Mouse (Mus musculus) ES-E14 (cell line): Measurements from ENCODE around the gene Cnot2. TPM values are rescaled to one million over a fixed set of nuclear protein-coding genes. Genes with fewer than 3 reads are reported as not detected.
A peak's percentile ranks its signal among the peaks of the same experiment; 100 is the strongest.

Experiments used
- DNase-seq: peaks from one replicate; pipeline ENCODE4 v3.0.0-alpha.2; 2013; ENCODE audit warnings: low read depth, low spot score
- H3K27ac ChIP-seq: 2 replicates; pipeline ENCODE4 v1.5.1; 2012; ENCODE audit warnings: low read depth, mild to moderate bottlenecking, low read length, moderate library complexity, mixed read lengths; ENCODE audit not compliant: poor library complexity, insufficient read depth, severe bottlenecking
- H3K36me3 ChIP-seq: 2 replicates; pipeline ENCODE4 v1.6.1; 2012; ENCODE audit warnings: mild to moderate bottlenecking, low read length, moderate library complexity, mixed read lengths; ENCODE audit not compliant: control insufficient read depth, poor library complexity, insufficient read depth, severe bottlenecking
- H3K4me1 ChIP-seq, 2 experiments: fragments of 150-350 bp in 1 of 2; sonication (generic) in 1 of 2; 2 replicates each; pipeline ENCODE4 v1.6.1; 2012; ENCODE audit warnings: low read length in 2 of 2, mild to moderate bottlenecking in 1 of 2, mixed read lengths in 1 of 2; ENCODE audit not compliant: control insufficient read depth in 2 of 2, insufficient read depth in 2 of 2, poor library complexity in 1 of 2
- H3K4me3 ChIP-seq, 2 experiments: fragments of 150-350 bp in 1 of 2; sonication (generic) in 1 of 2; 2 replicates each; pipeline ENCODE4 v1.5.1; 2012; ENCODE audit warnings: low read length in 2 of 2, low read depth in 1 of 2, mild to moderate bottlenecking in 1 of 2, mixed read lengths in 1 of 2; ENCODE audit not compliant: insufficient read depth in 1 of 2, poor library complexity in 1 of 2, severe bottlenecking in 1 of 2
- H3K9ac ChIP-seq: 2 replicates; pipeline ENCODE4 v1.6.1; 2012; ENCODE audit warnings: low read depth, mild to moderate bottlenecking, low read length, mixed read lengths; ENCODE audit not compliant: poor library complexity, insufficient read depth, severe bottlenecking
- H3K9me3 ChIP-seq: fragments of 150-350 bp; sonication (generic); 2 replicates; pipeline ENCODE4 v1.6.1; 2012; ENCODE audit warnings: low read depth, mild to moderate bottlenecking, low read length; ENCODE audit not compliant: control insufficient read depth, insufficient read depth
- CHD2 ChIP-seq: IDR thresholded peaks from 2 replicates; pipeline ENCODE4 v1.6.1; 2014; ENCODE audit warnings: mild to moderate bottlenecking, low read depth, low read length, inconsistent platforms
- HCFC1 ChIP-seq: IDR thresholded peaks from 2 replicates; pipeline ENCODE4 v1.6.1; 2012; ENCODE audit warnings: low read length, inconsistent platforms, borderline replicate concordance; ENCODE audit not compliant: insufficient read depth
- MAFK ChIP-seq: IDR thresholded peaks from 2 replicates; pipeline ENCODE4 v1.6.1; 2014; ENCODE audit warnings: mild to moderate bottlenecking, low read depth, low read length, inconsistent platforms; ENCODE audit not compliant: insufficient read depth
- ZC3H11A ChIP-seq: IDR thresholded peaks from 2 replicates; pipeline ENCODE4 v1.6.1; 2012; ENCODE audit warnings: low read depth, mild to moderate bottlenecking, inconsistent platforms, low read length, borderline replicate concordance
- ZNF384 ChIP-seq: IDR thresholded peaks from 2 replicates; pipeline ENCODE4 v1.6.1; 2012; ENCODE audit warnings: low read depth, low read length, inconsistent platforms
- in situ Hi-C, 2 experiments: fragments of 600-800 bp; cut with MboI; formaldehyde crosslinking; loops; one replicate each; pipeline ENCODE4 v1.15.1; 2025; ENCODE audit warnings: low sequenced_read_pairs in 2 of 2, inconsistent platforms in 1 of 2; ENCODE audit not compliant: unreplicated experiment in 2 of 2
- total RNA-seq: library from RNA; depleted of rRNA; stranded (reverse); fragments of 300-350 nt; gene quantifications from 2 replicates; pipeline ENCODE4 v1.2.3, GENCODE M21; 2012

The Cnot2 gene
- total RNA-seq, 1 experiment = 80.5 TPM

DNA sequence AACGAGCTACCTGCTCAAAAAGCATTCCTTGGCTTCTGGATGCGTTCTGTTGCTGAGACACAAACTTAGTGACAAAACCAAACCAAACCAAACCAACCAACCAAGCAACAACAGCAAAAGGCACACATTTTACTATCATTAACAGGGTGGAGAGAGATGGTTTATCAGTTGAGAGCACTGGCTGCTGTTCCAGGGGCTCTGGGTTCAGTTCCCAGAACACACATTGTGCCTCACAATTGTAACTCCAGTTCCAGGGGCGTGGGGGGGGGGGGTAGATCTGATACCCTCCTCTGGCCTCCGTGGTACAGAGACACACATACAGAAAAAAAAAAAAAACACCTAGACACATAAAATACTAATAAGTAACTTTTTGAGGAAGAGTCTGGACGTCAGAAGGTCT is 113.2 kb downstream of the Cnot2 start:
- TF ChIP-seq CHD2 (no peak), ZNF384 (no peak), HCFC1 (no peak), ZC3H11A (no peak), MAFK (no peak)
- no peak for DNase-seq
- H3K36me3 ChIP-seq = no peaks in the 10 kb centered on the region
- H3K4me3 ChIP-seq = no peak overlapping the region
- no peaks in the 10 kb centered on the region for H3K9me3 ChIP-seq
- H3K9ac ChIP-seq = no peak overlapping the region
- H3K4me1 ChIP-seq = no peaks in the 10 kb centered on the region
- in situ Hi-C loops = no loop called here
- no peak overlapping the region for H3K27ac ChIP-seq

DNA sequence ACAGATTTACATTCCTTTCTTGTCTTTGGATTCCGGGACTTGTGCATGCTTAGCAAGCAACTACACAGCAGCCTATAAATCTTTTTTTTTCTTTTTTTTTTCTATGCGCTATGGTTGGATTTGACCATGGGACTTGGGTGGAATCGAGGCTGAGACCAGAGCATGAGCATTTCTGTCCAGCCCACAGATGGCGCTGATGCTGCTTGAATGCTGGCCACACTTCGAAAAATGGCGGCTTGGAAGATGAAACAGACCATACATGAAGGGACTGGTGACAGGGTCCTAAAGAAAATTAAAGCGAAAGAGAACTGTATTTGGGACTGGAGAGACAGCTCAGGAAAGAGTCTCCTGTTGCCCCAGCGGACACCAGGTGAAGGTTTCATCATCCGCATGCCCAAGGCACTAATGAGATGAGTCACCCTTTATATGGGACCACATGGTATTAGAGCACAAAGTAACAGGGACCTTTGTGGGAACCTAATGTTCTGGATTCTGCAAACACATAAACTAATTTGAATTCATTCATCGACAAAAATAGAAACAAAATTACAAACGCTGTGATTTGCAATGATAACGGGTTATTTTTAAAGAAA is 117.5 kb downstream of the Cnot2 start:
- H3K9ac ChIP-seq = no peak overlapping the region
- TF ChIP-seq ZC3H11A (no peak; the same call in 1 of the 2 replicates), HCFC1 (no peak), ZNF384 (0 out of 2 replicates have a peak, but pooled peaks have one; percentile 18)
- no peaks in the 10 kb centered on the region for H3K36me3 ChIP-seq
- DNase-seq = no peak
- no peaks in the 10 kb centered on the region for H3K9me3 ChIP-seq
- H3K4me1 ChIP-seq = peaks cover 3 to 4% of the 10 kb centered on the region in 2 experiments; a peak in 1 of 4 replicates
- in situ Hi-C loops = no loop called here
- H3K4me3 ChIP-seq = no peak overlapping the region
- H3K27ac ChIP-seq = no peak overlapping the region

DNA sequence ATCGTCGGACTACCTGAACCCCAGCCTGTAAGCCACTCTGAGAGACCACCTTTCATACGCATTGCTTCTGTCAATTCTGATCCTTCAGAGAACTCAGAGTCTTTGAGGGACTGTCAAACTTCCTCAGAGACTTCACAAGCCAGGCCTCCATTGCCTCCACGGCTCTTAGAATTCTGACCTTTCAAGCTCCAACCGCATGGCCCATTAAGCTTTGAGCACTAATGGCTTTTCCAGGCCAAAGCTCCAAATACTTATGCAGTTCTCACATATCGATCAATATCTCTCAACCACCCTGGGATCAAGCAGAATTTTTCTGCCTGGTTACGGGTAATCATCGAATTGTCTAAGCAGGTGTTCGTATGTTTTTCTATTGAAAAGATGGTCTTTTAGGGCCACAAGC is 119.9 kb downstream of the Cnot2 start:
- in situ Hi-C loops = no loop called here
- Histone ChIP-seq H3K36me3 (no peaks in the 10 kb centered on the region), H3K9me3 (no peaks in the 10 kb centered on the region), H3K9ac (no peak overlapping the region), H3K27ac (no peak overlapping the region), H3K4me3 (no peak overlapping the region), H3K4me1 (peaks cover 3 to 4% of the 10 kb centered on the region in 2 experiments; a peak in 1 of 4 replicates)
- TF ChIP-seq ZC3H11A = no peak
- no peak for TF ChIP-seq HCFC1
- no peak for TF ChIP-seq MAFK
- TF ChIP-seq ZNF384 = no peak
- no peak for TF ChIP-seq CHD2
- DNase-seq = no peak

DNA sequence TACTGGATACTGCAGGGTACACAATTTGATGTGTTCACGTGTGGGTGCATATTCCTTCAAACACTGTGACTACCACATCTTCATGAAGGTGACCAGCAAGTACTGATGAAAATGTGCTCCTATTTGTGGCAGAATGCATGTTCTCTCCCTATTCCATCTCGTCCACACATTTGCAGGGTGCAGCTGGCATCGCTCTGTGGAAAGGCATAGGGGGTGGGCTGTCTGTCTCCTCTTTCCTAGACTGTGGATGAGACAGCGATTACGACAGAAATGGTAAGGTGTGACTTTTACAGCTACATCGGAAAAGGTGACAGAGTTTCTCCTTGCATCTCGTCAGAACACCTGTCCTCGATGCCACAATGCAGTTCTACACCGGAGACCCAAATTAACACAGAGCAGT is 122.5 kb downstream of the Cnot2 start:
- no peak for DNase-seq
- Histone ChIP-seq H3K36me3 (no peaks in the 10 kb centered on the region), H3K9ac (no peak overlapping the region), H3K9me3 (no peaks in the 10 kb centered on the region), H3K4me3 (no peak overlapping the region), H3K27ac (no peak overlapping the region), H3K4me1 (peaks cover 3 to 4% of the 10 kb centered on the region in 2 experiments; a peak in 1 of 4 replicates)
- TF ChIP-seq ZNF384 = no peak
- in situ Hi-C loops = no loop called here

GRCm38 (mm10) chr10:116452771-116453170 is 128.5 kb downstream of the Cnot2 start:
- no peak for DNase-seq
- no peak overlapping the region for H3K27ac ChIP-seq
- no peaks in the 10 kb centered on the region for H3K36me3 ChIP-seq
- no peaks in the 10 kb centered on the region for H3K4me1 ChIP-seq
- H3K9me3 ChIP-seq = no peaks in the 10 kb centered on the region
- no peak overlapping the region for H3K9ac ChIP-seq
- in situ Hi-C loops = no loop called here
- H3K4me3 ChIP-seq = no peak overlapping the region
- TF ChIP-seq MAFK (no peak), ZNF384 (no peak), HCFC1 (no peak), CHD2 (no peak), ZC3H11A (no peak)
